Mouse (Mus musculus): ENCODE data around the gene Cdc25a.

The Cdc25a gene

DNA sequence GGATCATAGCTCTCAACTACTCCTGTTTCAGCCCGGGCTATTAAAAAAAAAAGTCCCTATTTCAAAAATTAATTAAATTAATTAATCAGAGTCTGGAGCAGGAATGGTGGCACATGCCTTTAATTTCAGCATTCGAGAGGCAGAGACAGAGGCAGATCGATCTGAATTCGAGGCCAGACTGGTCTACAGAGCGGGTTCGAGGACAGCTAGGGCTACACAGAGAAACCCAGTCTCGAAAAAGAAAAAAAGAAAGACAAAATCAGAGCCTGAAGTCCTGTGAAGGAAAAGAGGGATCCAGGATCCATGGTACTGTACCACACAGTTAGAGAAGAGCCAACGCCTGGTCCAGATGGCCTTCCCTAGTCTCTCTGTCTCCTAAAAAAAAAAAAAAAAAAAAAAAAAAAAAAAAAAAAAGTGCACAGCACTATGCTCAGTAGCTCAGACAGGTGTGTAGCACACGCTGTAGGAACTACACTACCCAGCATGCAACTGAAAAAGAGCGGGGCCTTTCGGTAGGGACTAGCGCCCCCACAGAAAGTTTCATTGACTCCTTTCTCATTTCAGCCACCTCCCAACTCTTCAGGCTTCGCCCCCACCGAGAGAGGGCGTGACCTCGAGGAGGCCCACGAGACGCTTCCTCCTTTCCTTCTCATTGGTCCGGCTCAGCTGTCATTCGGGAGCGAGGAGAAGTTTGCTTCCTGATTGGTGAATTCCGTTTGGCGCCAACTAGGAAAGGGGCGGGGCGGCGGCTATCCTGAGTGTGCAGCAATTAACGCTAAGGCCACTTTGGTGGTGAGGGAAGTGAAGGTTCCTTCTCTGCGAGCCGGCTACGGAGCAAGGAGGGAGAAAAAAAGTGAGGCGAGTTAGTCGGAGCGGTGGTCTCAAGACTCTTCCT is at the start of gene Cdc25a:
Gene Cdc25a, plus strand, starts transcription at position 783 of the 895 bp plus-strand sequence.
- peak; percentile 99 for DNase-seq (ENCODE audit: low read depth, low spot score)

GRCm38 (mm10) chr9:109825739-109826138 is 49.6 kb upstream of the Cdc25a start:
- DNase-seq (ENCODE audit: low read depth, low spot score), result no peak

DNA sequence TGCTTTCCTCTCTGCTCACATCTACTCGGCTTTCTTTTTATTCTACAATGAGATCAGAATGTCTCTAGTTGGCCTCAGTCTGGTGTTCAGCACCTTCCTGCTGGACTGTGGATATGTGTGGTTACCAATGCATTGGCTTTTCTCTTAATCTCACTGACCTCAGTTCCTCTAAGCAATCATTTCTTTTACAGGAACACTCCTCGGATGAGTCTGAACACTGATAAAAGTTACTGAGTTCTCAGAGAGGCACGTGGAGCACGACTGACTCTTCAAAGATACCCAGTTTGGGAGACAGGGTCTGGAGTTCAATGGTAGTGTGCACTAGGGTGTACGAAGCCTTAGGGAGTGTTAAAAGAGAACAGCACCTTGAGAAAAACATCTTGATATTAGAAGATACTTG is 49.2 kb upstream of the Cdc25a start:
- no peak for DNase-seq (ENCODE audit: low read depth, low spot score)

- peak; percentile 96 for DNase-seq (ENCODE audit: low read depth, low spot score)
These were observed 42.8 kb upstream of the Cdc25a start, which contains the start of gene Nme6 for GRCm38 (mm10) chr9:109832391-109833087. Gene Nme6, plus strand, starts transcription at chr9:109832749.

DNA sequence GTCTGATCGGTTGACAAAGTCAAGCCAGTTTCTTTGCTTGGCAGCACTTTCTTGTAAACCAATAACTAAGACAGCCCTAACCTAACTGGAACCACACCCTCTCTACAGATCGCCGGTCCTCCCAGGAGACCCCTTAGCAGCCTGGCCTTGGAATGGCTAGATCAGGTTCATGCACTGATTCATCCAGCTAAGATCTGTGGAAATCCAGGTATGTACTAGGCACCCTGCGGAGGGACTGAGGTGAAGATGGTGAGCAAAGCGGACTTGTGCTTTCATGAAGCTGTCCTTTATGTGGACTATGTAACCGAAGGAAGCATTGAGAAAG is 42.3 kb upstream of the Cdc25a start:
- no peak for DNase-seq (ENCODE audit: low read depth, low spot score)

GRCm38 (mm10) chr9:109849312-109849758 is 26.0 kb upstream of the Cdc25a start, which contains the start of gene Camp:
Gene Camp, minus strand, starts transcription at chr9:109849617.
- DNase-seq (ENCODE audit: low read depth, low spot score), result no peak

GRCm38 (mm10) chr9:109850099-109850498 is 25.3 kb upstream of the Cdc25a start:
- no peak for DNase-seq (ENCODE audit: low read depth, low spot score)

- no peak for DNase-seq (ENCODE audit: low read depth, low spot score)
These were observed 21.0 kb upstream of the Cdc25a start for GRCm38 (mm10) chr9:109854341-109854740.

DNA sequence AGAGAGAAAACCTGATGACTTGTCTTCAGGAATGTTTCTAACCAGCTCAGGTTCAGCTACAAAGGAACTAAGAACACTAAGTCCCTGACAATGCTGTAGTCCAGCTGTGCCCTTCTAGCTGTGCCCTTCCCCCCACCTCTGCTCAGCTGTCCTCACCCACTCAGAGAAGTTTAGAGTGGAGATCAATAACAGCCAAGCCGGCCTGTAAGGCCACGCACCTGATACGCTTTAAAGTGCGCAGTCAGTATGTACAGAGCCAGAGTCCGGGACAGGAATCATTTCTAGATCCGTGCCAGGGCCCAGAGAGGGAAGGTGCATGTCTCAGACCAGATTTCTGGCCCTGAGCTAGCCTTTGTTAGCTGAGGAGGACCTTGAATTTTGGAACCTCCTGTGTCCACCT is 19.4 kb upstream of the Cdc25a start:
- DNase-seq (ENCODE audit: low read depth, low spot score), result no peak

DNA sequence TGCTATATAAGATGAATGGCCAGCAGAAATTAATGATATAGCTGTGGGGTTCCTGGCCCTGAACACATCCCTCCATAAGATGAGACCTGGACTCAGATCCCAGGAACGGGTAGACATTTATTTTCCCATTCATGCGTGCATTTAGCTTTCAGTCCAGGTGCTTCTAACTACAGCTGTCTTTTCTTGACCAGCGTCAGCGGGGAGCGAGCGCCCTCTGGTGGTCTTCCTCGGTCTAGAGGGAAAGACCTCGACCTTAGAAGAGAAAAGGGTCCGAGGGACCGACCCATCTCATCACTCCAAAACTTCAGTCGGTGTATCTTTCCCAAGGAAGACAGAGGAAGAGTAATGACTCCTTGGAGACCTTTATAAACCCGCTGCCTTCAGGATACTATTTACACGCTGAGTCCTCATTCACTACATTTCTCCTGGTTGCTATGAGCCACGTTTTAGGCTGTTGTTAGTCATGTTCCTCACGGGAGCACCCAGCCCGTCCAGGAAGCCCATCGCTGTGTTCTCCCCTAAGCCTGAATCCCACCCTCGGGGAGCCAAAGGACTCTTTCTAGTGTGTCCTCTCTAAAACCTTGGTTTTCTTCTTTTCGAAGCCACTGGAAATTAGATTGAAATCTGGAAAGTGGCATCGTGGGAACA is 12.9 kb upstream of the Cdc25a start:
- peak; percentile 85 for DNase-seq (ENCODE audit: low read depth, low spot score)

DNA sequence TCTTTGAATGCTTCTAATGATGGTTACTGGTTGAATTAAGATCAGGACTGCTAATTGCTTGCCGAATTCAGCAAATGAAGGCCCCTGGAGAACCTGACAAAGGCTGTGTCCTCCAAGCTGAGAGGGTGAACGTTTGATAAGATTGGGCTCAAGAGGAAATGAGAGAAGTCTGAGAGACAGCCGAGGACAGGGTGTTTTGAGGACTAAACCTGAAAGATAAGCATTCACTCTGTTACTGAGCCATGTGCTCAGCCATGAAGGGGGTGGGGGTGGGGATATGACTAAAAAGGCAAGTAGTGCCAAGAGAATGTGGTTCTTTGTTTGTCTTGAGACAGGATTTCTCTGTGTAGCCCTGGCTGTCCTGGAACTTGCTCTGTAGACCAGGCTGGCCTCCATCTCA is 12.3 kb upstream of the Cdc25a start:
- DNase-seq (ENCODE audit: low read depth, low spot score), result no peak

GRCm38 (mm10) chr9:109866218-109866617 is 9.2 kb upstream of the Cdc25a start:
- no peak for DNase-seq (ENCODE audit: low read depth, low spot score)

DNA sequence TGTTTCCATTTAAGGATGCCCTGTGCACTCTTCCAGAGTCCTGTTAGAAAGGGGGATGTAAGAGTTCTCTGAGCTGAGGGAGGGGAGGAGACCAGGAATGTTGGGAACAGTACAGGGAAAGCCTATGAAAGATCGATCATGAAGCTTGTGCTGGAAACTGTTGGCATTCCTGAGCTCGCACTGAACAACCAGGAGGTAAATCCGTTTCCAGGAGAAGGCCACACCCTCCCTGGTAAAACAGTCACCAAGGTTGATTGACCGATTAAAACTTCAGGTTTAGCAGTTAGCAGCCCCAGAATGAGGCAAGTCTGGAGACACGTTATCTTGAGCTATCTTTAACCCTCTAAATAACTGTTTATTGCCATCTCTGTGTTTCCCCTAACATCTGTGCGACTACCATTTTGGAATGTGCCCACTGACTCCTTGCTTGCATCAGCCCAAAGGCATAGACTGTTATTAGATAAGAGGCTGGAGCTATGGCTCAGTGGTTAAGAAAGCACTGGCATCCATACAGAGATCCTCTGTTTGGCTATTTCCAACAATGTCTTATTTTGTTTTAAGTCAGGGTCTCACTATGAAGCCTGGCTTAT is 4.3 kb upstream of the Cdc25a start:
- no peak for DNase-seq (ENCODE audit: low read depth, low spot score)

DNA sequence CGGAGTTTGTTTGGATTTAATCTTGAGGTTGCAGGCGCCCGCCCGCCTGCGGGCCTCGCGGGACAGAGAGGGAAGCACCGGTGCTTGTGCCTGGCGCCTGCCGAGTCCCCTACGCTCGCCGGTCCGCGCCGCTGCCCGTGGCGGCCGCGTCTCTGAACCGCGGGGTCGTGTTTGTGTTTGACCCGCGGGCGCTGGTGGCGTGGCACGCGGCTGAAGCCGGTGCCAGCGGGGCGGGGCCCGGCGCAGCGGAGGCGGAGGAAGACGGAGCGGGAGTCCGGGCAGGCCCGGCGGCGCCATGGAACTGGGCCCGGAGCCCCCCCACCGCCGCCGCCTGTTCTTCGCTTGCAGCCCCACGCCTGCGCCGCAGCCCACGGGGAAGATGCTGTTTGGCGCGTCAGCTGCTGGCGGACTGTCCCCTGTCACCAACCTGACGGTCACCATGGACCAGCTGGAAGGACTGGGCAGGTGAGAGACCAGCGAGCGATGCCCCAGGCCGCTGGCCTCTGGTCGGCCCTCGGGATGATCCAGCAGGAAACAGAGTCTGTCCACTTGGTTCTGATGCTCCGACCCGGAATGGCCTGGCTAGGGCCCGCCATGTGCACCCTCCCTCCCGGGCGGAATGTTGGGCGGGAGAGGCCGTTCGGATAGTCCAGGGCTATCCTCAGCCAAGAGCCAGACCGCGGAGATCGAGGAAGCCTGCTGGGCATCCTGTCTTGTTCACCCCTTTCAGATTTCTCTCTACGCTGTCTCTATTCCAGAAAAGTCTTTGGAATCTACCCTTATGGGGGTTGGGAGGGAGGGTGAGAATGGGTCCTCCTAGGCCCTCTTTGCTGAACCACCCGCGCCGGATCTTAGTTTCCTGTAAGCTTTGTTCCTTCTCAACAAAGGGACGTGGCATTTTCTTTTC is 569 bp downstream of the Cdc25a start:
- peak; percentile 60 for DNase-seq (ENCODE audit: low read depth, low spot score)

GRCm38 (mm10) chr9:109876756-109877155 is 1.4 kb downstream of the Cdc25a start:
- DNase-seq (ENCODE audit: low read depth, low spot score), result peak; percentile 63

DNA sequence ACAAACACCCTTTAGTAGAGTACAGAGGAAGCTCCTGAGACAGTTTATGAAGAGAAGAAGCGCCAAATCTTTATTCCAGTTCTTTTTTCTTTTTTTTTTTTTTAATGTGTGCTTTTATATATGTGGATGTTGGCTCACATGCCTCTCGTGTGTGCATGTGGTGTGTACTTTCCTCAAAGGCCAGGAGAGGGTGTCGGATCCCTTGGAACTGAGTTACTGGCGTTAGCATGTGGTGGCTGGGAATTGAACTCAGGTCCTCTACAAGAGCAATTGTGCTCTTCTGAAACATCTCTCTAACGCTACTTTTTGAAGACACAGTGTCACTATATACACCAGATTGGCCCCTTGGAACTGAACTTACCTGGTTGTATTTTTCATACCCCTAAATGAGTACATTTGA is 2.3 kb downstream of the Cdc25a start:
- DNase-seq (ENCODE audit: low read depth, low spot score), result peak; percentile 27

GRCm38 (mm10) chr9:109879305-109879704 is 3.9 kb downstream of the Cdc25a start:
- DNase-seq (ENCODE audit: low read depth, low spot score), result no peak

GRCm38 (mm10) chr9:109886259-109886658 is 10.9 kb downstream of the Cdc25a start:
- no peak for DNase-seq (ENCODE audit: low read depth, low spot score)

DNA sequence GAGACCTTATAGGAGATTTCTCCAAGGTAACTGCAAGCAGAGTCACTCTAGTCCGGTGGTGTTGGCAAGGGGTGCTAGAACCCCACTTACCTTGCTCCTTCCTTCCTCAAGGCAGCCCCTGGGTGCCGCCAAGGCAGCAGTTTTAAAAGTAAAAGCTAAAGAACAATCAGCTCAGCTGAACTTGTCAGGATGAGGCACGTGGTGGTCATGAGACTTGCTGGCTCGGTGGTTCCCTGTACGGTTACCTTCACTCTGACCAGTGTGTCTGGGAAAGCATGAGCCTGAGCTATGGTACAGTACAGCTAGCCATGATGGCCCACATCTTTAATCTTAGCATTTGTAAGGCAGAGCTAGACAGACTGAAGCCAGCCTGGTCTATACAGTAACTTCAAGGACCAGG is 11.9 kb downstream of the Cdc25a start:
- DNase-seq (ENCODE audit: low read depth, low spot score), result no peak

DNA sequence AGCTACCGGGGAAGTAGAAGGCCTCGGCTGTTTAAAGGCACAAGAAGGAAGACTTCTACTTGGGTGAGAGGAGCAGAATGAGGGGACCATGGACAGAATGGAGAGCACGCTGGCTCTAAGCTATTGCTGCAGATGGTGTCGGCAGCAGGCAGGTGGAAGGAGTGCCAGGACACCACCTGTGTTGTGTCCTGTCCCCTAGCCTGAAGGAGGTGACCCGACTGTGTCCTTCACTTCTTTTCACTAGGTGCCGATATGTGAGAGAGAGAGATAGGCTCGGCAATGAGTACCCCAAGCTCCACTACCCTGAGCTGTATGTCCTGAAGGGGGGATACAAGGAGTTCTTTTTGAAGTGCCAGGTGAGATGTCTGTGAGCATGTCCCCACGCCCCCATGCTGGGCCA is 16.1 kb downstream of the Cdc25a start:
- DNase-seq (ENCODE audit: low read depth, low spot score), result no peak
